Mouse (Mus musculus): ENCODE measurements around the gene Macrod2. TPM values are rescaled to one million over a fixed set of nuclear protein-coding genes. Genes with fewer than 3 reads are reported as not detected.

Gene Macrod2
- polyA plus RNA-seq, 2 experiments from 2014 or later, result not detected

DNA sequence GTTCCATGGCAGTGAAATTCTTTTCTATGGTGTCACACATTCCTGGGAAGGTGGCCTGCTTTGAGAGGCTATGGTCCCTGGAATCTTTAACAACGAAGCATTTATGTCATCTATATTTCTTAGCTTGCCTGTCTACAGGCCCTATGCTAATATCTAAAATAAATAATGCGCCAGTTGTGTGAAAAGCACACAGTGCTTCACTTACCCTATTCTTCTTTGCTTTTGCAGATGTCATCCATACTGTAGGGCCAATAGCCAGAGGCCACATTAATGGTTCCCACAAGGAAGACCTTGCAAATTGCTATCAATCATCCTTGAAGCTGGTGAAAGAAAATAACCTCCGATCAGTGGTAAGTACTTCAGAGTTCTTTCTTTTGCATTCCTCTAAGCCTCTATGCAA, 1119.9 kb downstream of the Macrod2 start:
- no peak for ATAC-seq

DNA sequence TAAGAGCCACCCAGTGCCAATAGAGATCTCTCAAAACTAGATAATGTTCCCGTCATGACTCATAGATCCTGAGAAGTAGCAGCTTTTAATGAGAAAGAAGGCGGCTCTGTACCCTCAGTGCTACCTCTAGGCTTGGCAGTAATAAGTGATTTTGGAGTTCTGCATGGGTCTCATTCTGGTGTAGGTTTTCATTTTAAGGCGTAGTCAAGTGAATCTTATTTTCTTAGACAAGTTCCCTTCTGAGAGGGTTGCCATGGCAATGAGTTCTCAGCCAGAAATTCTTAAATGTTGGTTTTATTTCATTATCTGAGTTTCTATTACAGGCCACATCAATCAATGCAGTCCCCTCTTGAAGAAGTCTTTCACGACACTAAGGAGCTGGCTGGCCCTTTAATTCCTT, 1127.0 kb downstream of the Macrod2 start:
- ATAC-seq, result no peak

DNA sequence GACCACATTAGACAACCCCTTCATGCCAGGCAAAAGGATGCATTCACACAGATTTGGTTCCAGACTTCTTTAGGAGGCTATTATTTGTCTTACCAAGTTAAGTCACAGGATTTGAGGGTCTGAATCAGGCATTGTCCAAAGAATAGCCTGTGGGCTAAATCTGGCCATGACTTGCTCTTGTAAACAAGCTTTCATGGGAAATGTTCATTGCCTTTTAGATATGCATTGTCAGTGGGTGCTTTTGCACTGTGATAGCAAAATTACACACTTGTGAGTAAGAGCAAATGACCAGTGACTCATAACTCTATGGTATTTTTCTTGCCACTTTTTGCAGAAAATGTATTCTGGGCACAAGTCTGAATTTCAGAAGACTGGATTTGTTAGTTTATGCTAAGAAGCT, 1150.8 kb downstream of the Macrod2 start:
- ATAC-seq, result no peak

DNA sequence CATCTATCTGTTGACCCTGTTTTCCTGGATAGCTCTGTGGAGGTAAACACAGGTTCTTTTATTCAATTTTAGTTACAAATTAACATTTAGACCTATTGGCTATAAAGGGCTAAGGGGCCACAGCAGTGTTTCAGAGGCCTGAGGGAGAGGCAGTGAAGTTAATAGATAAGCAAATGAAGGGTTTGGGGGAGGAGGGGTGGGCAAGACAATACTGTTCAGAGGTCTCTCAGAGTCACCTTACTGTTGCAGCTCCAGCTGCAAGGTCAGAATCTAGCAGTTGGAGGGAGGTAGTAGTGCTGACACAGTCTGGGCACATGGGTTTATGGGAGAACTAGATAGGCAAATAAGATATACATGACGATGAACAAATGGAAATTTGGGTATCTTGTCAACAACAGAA, 1156.6 kb downstream of the Macrod2 start:
- ATAC-seq, result no peak

DNA sequence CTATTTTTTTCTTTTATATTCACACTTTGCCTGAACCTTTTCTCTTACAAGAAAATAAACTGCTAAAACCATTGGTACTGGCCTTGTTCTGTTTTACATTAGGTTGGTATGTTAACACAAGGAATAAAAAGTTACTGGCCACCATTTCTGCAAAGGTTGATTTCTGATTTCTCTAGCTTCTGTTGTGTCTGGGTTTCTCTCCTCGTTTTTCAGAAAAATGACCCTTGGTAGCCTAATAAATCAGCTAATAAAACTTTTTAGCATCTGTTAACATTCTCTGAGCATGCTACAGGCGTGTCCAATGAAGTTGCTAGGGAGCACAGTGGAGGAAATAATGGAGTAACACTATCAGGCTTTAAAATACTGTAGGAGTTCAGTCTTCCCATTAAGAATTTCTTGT, 1161.6 kb downstream of the Macrod2 start:
- no peak for ATAC-seq

DNA sequence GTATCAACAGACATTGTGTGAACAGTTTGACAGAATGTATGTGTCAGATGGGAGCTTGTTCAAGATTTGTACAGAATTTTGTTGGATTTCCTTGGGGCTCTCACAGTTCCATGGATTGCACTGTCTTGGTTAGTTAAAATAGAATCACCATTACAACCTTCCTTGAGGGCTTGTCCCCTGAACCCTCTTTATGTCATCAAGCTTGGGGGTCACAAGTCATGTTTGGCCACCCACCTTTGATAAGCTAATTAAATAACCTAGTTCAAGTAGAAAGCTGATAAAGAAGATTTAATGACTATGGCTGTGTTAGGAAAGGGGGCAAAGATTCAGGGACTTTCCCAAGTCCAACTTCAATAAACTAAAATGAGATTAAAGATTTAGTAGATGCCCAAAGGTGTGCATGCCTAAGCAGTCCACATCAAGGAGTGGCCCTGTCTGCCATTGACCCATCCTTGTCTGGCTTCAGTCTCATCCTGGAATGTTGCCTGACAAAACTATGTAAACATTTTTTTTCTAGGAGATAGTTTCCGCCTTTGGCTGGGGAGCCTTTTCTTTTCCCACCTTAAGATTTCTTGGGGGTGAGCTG, 1163.2 kb downstream of the Macrod2 start:
- ATAC-seq, result no peak

DNA sequence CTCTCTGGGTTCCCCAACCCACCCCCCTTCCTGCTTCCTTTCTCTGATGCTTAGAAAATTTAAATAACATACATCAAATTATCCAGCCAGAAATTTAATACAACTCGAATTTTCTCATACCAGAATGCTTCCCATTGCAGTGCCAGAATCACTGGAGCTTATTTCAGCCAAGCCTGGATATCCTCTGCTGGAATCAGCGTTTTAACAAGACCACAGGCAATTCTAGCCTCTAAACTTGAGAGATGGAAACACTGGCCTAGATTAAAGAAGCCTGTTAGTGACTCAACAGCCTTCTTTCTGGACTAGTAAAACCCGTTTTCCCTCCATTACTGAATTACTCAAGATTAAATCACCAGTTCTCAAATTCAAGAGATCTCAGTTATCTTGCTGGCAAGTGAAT, 1170.9 kb downstream of the Macrod2 start:
- ATAC-seq, result no peak

DNA sequence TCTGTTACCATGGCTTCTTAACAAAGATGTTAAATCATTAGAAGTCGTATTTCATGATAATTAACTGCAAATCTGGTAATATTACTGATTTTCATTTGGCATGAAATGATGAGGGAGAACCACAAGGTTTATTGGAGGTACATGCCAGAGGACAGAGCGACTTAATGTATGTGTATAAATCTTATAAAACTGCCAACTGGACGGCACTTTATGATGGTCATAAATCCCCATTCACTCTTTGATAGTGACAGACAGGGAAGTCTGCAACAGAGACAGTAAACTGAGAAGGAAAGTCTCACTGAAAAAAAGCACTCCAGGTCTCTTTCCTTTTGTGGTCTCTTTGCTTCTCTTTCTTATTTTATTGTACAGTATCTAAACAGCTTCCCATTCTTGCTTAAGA, 1176.3 kb downstream of the Macrod2 start:
- ATAC-seq, result no peak

DNA sequence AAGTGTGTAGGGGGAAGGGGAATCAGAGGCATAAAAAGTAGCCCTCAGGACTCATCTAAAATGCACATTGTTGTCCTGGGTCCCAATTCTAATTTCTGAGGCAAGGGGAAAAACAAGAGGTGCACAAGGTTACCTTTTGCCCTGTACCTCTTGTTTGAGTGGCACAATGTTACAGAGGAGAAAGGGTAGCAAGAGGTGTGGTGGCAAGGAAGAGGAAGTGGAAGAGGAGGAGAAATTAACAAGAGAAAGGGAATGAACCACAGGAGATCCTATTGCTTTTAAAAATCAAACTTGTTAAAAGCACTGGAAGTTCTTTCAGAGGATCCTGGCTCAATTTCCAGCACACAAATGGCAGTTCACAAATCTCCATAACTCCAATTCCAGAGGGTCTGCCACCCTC, 1183.1 kb downstream of the Macrod2 start:
- no peak for ATAC-seq

DNA sequence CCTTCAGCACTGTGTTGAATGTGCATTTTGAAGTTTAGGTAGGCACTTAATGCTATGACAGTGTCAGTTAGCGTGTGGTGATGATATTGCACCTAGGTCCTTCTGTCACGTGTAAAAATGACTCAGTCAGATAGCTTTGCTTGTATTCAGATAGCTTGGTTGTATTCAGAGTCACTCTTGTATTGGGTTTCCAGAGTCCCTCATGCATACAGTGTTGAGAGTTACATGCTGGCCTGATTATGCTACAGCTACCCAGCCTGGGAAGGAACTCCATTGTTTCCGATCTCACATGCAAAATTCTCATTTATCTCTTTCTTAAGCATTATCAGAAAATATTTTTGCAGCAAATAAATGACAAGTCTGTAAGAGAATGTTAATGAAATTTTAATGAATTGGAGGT, 1187.3 kb downstream of the Macrod2 start:
- ATAC-seq, result no peak

DNA sequence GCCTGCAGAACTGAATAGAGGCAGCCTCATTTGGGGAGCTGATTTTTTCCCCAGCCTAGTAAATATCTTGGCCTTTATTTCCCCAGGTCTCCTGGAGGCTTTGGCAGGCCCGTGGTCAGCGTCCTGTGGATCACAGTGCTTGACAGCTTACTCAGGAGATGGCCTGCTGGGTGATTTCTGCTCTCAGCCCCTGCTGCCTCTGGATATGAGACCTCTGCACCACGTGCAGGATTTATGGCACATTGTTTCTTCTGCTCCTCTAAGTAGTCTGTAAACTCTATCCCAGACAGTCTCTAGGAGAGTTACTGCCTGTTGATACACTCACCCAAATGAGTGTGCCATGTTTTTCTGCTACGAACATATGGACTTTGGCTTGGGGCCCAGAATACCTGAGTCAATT, 1187.8 kb downstream of the Macrod2 start:
- no peak for ATAC-seq

DNA sequence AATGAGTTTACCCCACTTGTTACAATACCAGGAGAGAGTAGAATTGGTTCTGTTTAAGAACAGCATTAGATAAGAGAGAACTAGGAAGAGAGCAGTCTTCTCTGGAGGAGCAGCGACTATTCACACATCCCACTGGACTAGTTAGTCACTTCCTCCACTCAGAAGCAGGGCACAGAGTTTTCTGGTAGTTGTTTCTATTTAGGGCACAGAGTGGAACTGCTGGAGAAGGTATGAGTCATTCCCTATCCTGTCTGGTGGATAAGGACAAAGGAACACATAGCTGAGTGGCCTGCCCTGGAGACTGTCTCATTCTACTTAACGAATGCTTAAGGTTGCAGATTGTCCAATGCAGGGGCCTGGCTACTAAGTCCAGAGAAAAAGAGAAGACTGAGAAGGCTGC, 1192.2 kb downstream of the Macrod2 start:
- ATAC-seq, result no peak

DNA sequence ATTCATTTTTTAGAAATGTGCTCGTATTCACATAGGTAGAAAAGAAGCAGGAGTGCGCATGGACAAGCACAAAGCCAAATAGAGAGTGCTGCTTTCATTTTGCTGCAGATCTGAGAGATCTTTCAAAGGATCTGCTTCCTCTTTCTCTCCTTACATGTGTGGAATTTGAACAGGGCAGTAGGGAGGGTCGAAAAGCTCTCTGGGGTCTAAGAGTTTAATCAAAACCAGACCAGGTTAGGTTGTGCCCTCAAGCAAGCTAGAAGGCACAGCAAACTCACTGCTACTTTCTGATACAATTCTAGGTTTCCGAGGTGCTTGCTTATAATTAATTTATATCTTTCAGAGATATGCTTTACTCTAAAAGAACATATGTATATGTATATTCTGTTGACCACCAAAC, 1196.2 kb downstream of the Macrod2 start:
- ATAC-seq, result no peak

DNA sequence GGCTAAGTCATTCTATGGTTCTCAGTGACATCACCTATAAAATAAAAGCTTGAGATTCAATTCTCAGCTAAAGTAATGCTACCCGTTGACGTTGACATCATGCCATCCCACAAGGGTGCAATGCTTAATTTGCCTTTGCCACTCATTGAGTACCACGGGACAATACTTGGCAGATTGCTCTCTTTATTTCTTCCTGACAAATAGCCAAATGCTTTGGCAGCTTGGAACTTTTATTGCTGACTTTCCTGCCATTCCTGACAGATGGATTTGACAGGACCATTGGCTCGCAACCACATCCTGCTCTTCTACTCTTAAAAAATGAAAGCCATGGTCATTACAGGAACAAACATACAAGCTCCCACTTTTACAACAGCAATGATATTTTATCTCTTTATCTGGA, 1199.7 kb downstream of the Macrod2 start:
- no peak for ATAC-seq

DNA sequence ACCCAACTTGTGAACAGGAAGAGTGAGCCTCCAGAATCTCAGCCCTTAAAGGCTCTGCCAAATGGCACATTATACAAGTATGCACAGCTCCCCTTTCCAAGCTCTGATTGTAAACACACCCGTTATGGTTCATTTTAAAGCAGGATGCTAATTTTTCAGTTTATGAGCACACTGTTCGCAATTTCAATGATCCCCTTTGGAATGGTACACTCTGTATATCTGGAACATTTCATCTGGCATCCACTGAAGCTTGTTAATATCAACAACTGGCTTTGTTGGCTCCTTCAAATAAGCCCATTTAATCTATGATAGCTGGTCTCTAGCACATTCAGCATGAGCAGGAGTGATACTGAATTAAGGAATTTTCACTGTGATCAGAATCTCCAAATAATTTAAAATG, 1222.6 kb downstream of the Macrod2 start:
- ATAC-seq, result no peak

DNA sequence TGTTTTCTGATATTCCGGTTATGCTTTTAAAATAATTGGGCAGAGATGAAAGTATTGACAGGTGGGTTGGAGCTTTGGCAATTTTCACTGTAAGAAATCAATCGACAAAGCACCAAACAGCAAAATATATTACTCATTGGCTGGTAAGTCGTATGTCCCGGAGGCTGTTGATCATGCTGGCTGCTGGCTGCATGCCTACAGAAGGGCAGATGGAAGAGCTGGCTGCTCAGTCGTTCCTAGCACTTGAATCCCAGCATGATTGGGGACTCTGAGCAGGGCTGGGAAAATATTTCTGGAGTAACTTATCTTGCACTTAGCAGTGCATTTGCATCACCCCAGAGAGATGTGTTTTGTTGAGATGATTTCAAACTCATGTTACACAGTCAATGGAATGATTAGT, 1223.1 kb downstream of the Macrod2 start:
- no peak for ATAC-seq

DNA sequence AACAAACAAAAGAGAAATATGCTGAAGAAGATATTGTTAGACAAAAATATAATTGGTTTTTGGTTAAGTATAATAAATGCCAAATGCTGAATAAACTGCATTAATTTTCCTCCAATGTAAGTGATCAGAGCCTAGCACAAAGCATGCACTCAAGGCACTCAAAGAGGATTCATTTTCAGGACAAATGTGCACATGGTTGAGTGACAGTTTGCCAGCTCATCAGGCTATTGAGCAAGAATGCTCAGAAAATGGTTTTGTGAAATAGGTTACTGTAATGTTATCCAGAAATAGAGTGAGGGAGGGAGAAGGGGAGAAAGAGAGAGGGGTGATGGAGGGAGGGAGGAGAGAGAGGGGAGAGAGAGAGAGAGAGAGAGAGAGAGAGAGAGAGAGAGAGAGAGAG, 1268.9 kb downstream of the Macrod2 start:
- no peak for ATAC-seq

DNA sequence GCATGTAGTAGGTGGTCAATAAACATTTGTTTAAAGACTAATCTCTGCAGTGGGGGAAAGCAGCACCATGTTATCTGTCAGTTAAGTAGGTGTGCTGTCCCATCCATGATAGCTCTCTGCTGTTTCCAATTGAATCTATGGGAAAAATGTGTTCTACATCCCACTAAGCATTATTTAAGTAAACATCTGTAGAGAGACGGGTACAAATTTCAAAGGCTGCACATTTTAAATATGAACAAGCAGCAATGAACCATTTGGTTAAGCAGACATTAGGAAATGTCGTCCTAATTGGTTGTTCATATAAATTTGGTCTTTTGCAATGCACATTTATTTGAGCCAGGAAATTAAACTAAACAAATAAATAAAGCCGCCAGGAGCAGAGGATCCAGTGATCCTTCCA, 1277.7 kb downstream of the Macrod2 start:
- ATAC-seq, result no peak

DNA sequence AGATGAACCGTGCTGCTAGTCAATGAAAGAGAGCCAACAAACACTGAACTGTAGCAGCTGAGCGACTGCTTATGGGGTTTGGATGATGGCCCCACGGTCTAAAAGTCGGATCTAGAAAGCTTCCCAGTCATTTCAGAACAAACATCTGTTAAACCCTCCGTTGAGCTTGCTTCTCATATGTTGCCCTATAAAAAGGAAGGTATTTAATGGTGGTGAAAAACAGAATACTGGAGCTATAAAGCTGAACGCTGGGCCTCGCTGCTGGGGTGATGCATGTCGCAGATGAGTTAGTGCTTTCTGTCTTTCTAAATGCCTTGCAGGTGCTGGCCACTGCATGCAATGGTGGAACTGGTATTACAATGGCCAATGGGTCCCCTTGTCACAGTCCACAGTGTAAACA, 1278.3 kb downstream of the Macrod2 start:
- ATAC-seq, result no peak

DNA sequence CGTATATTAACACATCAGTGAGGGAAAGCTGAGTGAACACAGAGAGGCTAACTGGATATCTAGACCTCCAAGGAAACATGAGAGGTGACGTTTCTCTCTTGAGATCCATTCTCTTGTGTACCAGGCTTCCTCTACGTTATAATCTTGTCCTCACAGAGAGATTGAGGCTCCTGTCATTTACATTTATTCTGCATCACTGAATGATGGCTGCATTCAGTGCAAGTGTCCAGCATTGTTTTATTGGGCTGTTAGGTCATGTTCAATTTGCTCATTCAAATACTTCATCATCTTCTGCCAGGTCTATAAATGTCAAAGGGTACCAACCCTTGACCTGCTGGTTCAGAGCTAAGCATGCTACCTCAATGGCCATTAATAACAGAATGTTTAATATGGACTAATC, 1302.4 kb downstream of the Macrod2 start:
- ATAC-seq, result no peak

DNA sequence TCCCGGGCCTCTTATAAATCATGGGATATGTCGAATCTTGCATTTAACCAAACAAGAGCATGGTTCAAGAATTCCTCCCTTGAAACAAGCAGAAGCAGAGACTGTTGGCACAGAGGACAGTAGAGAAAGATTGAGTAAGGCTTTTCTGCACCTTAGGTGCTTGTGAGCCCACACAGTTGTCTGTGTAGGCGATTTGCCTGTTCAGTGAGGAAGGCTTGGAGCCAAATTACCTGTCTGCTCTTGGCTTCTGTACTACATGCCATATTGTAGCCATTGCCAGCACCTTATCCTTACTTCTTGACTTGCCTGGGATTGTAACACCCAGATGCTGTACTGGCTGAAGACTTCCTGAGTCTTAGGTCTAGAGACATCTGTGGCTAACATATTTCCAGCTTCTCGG, 1303.2 kb downstream of the Macrod2 start:
- ATAC-seq, result no peak

DNA sequence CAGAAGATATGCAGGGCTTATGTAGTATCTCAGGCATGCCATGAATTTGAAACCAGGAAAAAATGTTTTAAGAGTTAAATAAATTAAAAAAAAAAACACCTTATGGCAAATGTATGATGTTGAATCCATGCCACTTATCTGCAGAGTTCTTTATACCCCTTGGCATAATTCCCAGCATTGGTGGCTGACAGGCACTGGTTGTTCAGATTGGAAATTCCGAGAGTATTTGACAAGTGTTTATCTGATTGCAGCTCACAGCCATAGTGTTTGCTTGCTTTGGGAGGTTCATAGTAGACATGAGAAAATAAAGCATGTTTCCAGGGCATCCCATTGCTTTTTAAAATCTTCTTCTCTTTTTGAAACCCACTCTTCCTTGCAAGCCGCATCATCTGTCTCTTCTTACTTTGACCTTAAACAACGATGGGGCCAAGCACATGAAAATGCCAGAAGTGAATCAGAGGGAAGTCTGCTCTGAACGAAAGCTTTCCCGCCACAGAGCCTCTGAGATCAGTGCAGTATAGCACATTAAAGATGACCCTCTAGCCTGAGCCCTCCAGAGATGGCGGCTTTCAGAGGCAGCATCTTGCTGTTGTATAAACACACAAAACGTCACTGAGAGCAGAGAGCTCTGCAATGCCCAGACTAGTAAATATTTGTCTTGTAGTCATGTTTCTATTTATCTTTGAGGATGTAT, 1305.8 kb downstream of the Macrod2 start:
- ATAC-seq, result no peak

DNA sequence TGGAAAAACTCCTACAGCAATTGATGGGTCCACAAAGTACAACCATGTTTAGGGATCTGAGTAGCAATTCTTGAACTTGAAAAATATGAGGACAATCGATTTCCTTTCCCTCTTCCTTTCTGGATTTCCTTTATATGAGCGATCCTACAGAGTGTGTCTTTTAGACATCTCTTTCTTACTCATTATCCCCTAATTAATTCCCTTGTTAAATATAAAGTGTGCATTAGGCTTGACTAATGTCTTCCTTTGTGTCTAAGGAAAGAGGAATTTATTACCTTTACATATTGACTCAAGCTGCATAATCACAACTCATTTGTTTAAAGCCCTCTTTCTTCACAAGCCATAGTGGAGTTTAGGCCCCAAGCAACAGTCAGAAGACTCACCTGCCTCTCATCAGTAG, 1316.7 kb downstream of the Macrod2 start:
- ATAC-seq, result no peak

DNA sequence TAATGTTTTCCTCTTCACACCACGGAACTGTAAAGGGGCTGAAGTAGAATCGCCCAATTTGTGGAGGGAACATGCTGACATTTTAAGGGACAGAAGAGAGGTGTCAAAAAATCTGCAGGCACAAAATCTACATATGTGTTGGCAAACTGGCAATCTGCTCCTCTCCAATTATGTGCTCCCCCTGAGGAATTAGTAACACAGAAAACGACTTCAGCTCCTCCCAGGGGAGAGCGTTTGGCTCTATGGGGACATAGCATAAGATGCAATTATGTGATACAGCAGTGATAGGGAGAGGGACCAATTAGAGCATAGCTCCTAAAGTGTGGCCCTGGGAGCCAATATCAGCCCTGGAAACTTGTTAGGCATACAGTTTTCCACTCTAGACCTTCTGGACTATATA, 1317.2 kb downstream of the Macrod2 start:
- no peak for ATAC-seq

DNA sequence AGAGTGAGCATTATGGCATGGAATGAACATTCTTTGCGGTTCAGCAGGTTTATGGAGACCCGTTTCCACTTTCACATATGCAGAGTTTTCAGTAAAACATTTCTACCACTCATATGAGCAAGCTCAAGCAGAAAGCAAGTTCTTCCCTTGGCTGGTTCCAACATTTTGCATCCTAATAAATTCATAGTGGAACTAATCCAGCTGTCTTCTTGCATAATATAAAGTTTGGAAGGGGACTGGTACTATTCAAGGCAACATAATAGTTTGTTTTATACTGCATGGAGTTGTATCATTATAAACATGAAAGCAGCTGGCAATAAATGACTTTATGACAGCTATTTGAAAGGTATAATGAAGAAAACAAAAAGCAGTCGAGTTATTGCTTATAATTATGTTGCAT, 1320.0 kb downstream of the Macrod2 start:
- no peak for ATAC-seq

Data from CD4-positive, CD25-positive, alpha-beta regulatory T cell, adult 4 months (primary cell).